ENCODE assay signal across 7 mouse cellular contexts in genomic region chrX:101429142-101429949, GRCm38 (mm10). TPM values are rescaled to one million over a fixed set of nuclear protein-coding genes. Genes with fewer than 3 reads are reported as not detected.
DNase-seq lines count a peak whose midpoint lies in the region; ATAC-seq lines count a peak whose summit lies in the region.

Gene Nono, plus strand, starts transcription at chrX:101429318.

- peak within 1 kb of the TSS; percentile 91 for H3K27ac ChIP-seq in intestine, embryonic 15.5 days
- H3K27ac ChIP-seq in midbrain, embryonic 10.5 days (replicated peaks): peak within 1 kb of the TSS; percentile 96

- no peaks in the 10 kb centered on the region for H3K9me3 ChIP-seq in intestine, embryonic 15.5 days
- H3K9me3 ChIP-seq in midbrain, embryonic 10.5 days (replicated peaks): no peaks in the 10 kb centered on the region

- peak; percentile 97 for ATAC-seq in intestine, embryonic 15.5 days

- WGBS in intestine, embryonic 15.5 days: 26% methylated on average over 51 of the region's 51 CpGs
- WGBS in midbrain, embryonic 10.5 days: 15% methylated on average over 51 of the region's 51 CpGs

- H3K4me3 ChIP-seq in intestine, embryonic 15.5 days (replicated peaks): peak within 1 kb of the TSS; percentile 59
- peak within 1 kb of the TSS; percentile 71 for H3K4me3 ChIP-seq in midbrain, embryonic 10.5 days

- no peaks in the 10 kb centered on the region for H3K27me3 ChIP-seq in intestine, embryonic 15.5 days (replicated peaks)
- H3K27me3 ChIP-seq in midbrain, embryonic 10.5 days (ENCODE audit: low read depth, poor library complexity, severe bottlenecking): peaks cover 8% of the 10 kb centered on the region; the same call in 1 of the 2 replicates

- peak within 1 kb of the TSS; percentile 46 for H3K4me2 ChIP-seq in intestine, embryonic 15.5 days (replicated peaks)

- H3K4me1 ChIP-seq in intestine, embryonic 15.5 days (replicated peaks): no peaks in the 10 kb centered on the region
- peaks cover 10% of the 10 kb centered on the region for H3K4me1 ChIP-seq in midbrain, embryonic 10.5 days

- DNase-seq in adrenal gland, adult 2 months: peak; percentile 89
- DNase-seq in embryo, embryonic 11.5 days (ENCODE audit: low read depth, low spot score): peak; percentile 88
- DNase-seq in gastrocnemius, postnatal 36 days: peak; percentile 53 to 61
- DNase-seq in left cerebral cortex, postnatal 25 days (ENCODE audit: low spot score in 2 of 2): peak; percentile 83 to 95
- DNase-seq in midbrain, embryonic 10.5 days (ENCODE audit: low spot score): peak; percentile 88
- peak; percentile 80 for DNase-seq in right cerebral cortex, postnatal 4 days

- peak within 1 kb of the TSS; percentile 70 for H3K9ac ChIP-seq in intestine, embryonic 15.5 days

- intact Hi-C loops in gastrocnemius, postnatal 36 days (cut with DNase I): loop anchor here (5.0 kb wide), 2 partner anchors 58 to 88 kb away; no protein-coding TSS in a partner anchor
- intact Hi-C loops in left cerebral cortex, postnatal 25 days (cut with DNase I): loop anchor here (1.0 to 10.0 kb wide), 2 partner anchors 10 to 295 kb away; no protein-coding TSS in a partner anchor

- H3K36me3 ChIP-seq in intestine, embryonic 15.5 days: no peaks in the 10 kb centered on the region
- peaks cover 36% of the 10 kb centered on the region for H3K36me3 ChIP-seq in midbrain, embryonic 10.5 days

RNA-seq across cellular contexts. Expression of gene Nono, which starts in this region (rescaled TPM):
- 100 to 1,000 TPM; 208 to 263 TPM for total RNA-seq in adrenal gland, adult 2 months (2021)
- polyA plus RNA-seq in adrenal gland, adult 2 months (2012; rRNA removed): 31.1 and 46.6 TPM in 2 replicates
- 10 to 100 TPM; 38.9 to 43.4 TPM for total RNA-seq in gastrocnemius, postnatal 36 days (2021)
- polyA plus RNA-seq in intestine, embryonic 15.5 days (2015; fragmentation: Nextera tagmentation; extraction: Ambion mirVana): 324 and 340 TPM in 2 replicates
- total RNA-seq in left cerebral cortex, postnatal 25 days (2021): 100 to 1,000 TPM; 118 to 130 TPM
- polyA plus RNA-seq in midbrain, embryonic 10.5 days (2016; fragmentation: Nextera tagmentation; extraction: Ambion mirVana): 618 and 658 TPM in 2 replicates

Comparison
In these comparisons a context has a peak if more than half of its experiments do, and no peak if none do; other contexts are left out.
1. Peak in every context shown above with its lines: DNase-seq, ATAC-seq, H3K4me3 ChIP-seq and H3K27ac ChIP-seq.